Mouse (Mus musculus) hindbrain, embryonic 12.5 days (tissue): ENCODE measurements around the gene Vwa7. TPM values are rescaled to one million over a fixed set of nuclear protein-coding genes. Genes with fewer than 3 reads are reported as not detected.

Experiments
- ATAC-seq: fragments of 200-750 bp; cut with Nextera tagmentation; 2 replicates; pipeline ENCODE4 v1.8.0; 2017; ENCODE audit warnings: moderate TSS enrichment; ENCODE audit not compliant: low FRiP score
- H3K27ac ChIP-seq: fragments of 300-500 bp; sonication (generic); 2 replicates; pipeline ENCODE4 v1.5.1; 2016; ENCODE audit warnings: mild to moderate bottlenecking
- H3K27me3 ChIP-seq: fragments of 300-500 bp; sonication (generic); 2 replicates; pipeline ENCODE4 v1.6.1; 2016; ENCODE audit warnings: mild to moderate bottlenecking
- H3K36me3 ChIP-seq: fragments of 300-500 bp; sonication (generic); 2 replicates; pipeline ENCODE4 v1.6.1; 2016; ENCODE audit warnings: mild to moderate bottlenecking
- H3K4me1 ChIP-seq: fragments of 300-500 bp; sonication (generic); 2 replicates; pipeline ENCODE4 v1.6.1; 2016
- H3K4me2 ChIP-seq: fragments of 300-500 bp; sonication (generic); replicated peaks from 2 replicates; pipeline ENCODE4 v1.6.1; 2016; ENCODE audit warnings: mild to moderate bottlenecking
- H3K4me3 ChIP-seq: fragments of 300-500 bp; sonication (generic); 2 replicates; pipeline ENCODE4 v1.5.1; 2016; ENCODE audit warnings: mild to moderate bottlenecking
- H3K9ac ChIP-seq: fragments of 300-500 bp; sonication (generic); 2 replicates; pipeline ENCODE4 v1.6.1; 2016; ENCODE audit warnings: mild to moderate bottlenecking, moderate library complexity
- H3K9me3 ChIP-seq: fragments of 300-500 bp; sonication (generic); replicated peaks from 2 replicates; pipeline ENCODE4 v1.6.1; 2016; ENCODE audit warnings: mild to moderate bottlenecking
- WGBS: fragments of 180-500 bp; shearing (Covaris S2); methylation state at CpG from one replicate; pipeline ENCODE4 v1.1.7; 2016; 5-methylcytosine and 5-hydroxymethylcytosine counted together
- polyA plus RNA-seq: library from polyadenylated mRNA; unstranded; fragments of >200 nt; fragmentation: Nextera tagmentation; extraction: Ambion mirVana; gene quantifications from 2 replicates; pipeline ENCODE4 v1.2.1, GENCODE M21; 2016

The Vwa7 gene
- polyA plus RNA-seq, 1 experiment from 2014 or later = 0.12 TPM

- Histone ChIP-seq H3K4me3 (peak within 1 kb of the TSS; percentile 25), H3K9ac (peak within 1 kb of the TSS; percentile 49), H3K4me2 (peak within 1 kb of the TSS; percentile 57), H3K36me3 (peaks cover 27% of the 10 kb centered on the region), H3K9me3 (no peaks in the 10 kb centered on the region), H3K27ac (no peak within 1 kb of the TSS), H3K4me1 (peaks cover 37% of the 10 kb centered on the region), H3K27me3 (peaks cover 52% of the 10 kb centered on the region)
- no peak for ATAC-seq
- under 1% methylated on average over 48 of the region's 48 CpGs for WGBS
Measured at GRCm38 (mm10) chr17:35064951-35065947, 48.9 kb downstream of the Vwa7 start, which contains the start of gene Ly6g6c. Gene Ly6g6c (plus strand): TSS chr17:35065388.

DNA sequence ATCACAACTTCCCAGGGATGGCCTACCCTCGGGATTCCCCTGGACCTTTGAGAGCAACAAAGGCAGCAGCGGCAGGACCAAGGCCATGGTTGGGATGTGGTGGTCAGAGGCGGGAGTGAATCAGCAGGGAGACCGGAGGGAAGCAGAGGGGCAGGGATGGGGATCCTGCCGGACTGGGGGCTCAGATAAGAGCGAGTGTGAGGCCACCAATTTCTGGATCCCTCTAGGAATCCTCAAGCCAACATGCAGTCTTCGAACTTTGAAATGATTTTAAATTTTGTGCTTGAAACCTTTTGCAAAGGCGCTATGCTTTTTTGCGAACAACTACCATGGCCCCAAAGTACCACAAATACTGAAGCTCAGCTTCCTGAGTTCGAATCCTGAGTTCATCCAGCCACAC is 49.7 kb downstream of the Vwa7 start, which contains the start of gene Mpig6b:
Gene Mpig6b, minus strand, starts transcription at position 101 of the 400 bp plus-strand sequence.
- H3K9ac ChIP-seq = peak within 1 kb of the TSS; percentile 49
- no peak within 1 kb of the TSS for H3K27ac ChIP-seq
- peak within 1 kb of the TSS; percentile 25 for H3K4me3 ChIP-seq
- peak within 1 kb of the TSS; percentile 57 for H3K4me2 ChIP-seq
- peaks cover 29% of the 10 kb centered on the region for H3K4me1 ChIP-seq
- peaks cover 19% of the 10 kb centered on the region for H3K36me3 ChIP-seq
- no peak for ATAC-seq
- 45% methylated on average over 10 of the region's 10 CpGs for WGBS
- no peaks in the 10 kb centered on the region for H3K9me3 ChIP-seq
- H3K27me3 ChIP-seq = peaks cover 52% of the 10 kb centered on the region

DNA sequence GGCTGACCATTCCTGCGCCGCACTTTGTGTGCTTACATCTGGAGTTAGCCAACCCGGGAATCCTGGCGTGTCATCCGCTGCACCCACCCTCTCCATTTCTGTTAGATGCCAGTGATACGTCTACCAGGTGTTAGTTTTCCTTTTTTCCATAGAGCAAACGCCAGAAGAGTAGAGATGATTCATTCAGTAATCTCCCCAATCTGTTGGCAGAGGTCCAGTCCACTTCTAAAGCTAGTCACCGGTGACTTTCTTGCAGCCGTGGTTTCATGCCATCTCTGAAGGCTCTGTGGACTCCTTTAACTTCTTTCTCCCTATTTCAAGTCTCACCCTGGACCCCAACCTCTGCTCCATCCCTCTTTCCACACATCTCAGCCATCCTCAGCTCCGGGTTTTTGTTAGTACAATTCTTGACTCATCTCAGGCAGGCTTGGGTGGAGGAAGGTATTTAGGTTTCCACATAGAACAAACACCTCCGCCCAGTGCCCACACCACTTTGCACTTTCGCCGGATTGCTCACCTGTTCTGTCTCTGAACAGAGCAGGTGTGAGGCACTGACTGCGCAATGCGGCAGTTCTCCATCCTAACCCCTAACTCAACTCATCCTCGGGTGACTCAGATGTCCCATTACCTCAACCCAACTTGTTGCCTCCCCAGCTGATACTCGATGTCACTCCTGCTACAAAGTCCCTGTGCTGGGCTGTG is 52.0 kb downstream of the Vwa7 start:
- no peak overlapping the region for H3K27ac ChIP-seq
- no peaks in the 10 kb centered on the region for H3K9me3 ChIP-seq
- peaks cover 21% of the 10 kb centered on the region for H3K4me1 ChIP-seq
- H3K27me3 ChIP-seq = peaks cover 46% of the 10 kb centered on the region
- H3K9ac ChIP-seq = no peak overlapping the region
- H3K36me3 ChIP-seq = no peaks in the 10 kb centered on the region
- WGBS = 86% methylated on average over 17 of the region's 17 CpGs
- H3K4me2 ChIP-seq = no peak overlapping the region
- no peak for ATAC-seq
- H3K4me3 ChIP-seq = no peak overlapping the region

DNA sequence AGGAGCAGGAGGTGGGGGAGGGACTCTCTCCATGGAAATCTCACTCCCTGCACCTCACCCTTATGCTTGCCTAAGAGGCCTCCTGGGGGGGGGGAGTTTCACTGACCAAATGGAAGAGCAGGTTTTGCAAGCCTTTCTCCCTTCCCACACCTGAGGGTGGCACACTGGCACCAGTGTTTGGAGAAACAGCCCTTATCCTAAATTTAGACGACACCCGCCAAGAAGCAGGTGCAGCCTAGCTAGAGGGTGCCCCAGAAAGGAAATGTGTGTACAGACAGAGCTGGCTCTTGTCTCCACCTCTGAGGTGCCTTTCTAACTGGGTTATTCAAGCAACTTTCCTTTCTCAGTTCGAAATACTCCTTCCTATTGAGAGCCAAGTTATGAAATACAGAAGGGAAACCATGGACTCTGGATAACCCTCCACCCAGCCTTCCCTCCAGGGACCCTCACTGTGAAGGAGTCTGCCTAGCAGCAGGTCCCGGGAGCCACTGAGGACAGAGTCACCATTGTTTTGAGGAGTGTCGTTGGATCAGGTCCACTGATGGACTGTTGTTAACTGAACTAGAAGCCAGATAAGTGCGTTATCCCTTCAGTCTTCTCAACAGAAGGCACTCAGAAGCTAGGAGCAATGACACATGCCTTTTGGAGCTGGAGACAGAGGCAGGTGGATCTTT is 54.3 kb downstream of the Vwa7 start:
- Histone ChIP-seq H3K27ac (no peak overlapping the region), H3K4me2 (no peak overlapping the region), H3K9me3 (no peaks in the 10 kb centered on the region), H3K27me3 (peaks cover 28% of the 10 kb centered on the region), H3K36me3 (no peaks in the 10 kb centered on the region), H3K4me3 (no peak overlapping the region), H3K9ac (no peak overlapping the region; the same call in 1 of the 2 replicates), H3K4me1 (peaks cover 4% of the 10 kb centered on the region)
- WGBS = 67% methylated on average over 6 of the region's 6 CpGs
- no peak for ATAC-seq

- Histone ChIP-seq H3K4me3 (no peak overlapping the region), H3K4me2 (no peak overlapping the region), H3K9me3 (no peaks in the 10 kb centered on the region), H3K4me1 (peaks cover 2% of the 10 kb centered on the region; the same call in 1 of the 2 replicates), H3K36me3 (no peaks in the 10 kb centered on the region), H3K9ac (no peak overlapping the region), H3K27me3 (peaks cover 21% of the 10 kb centered on the region), H3K27ac (no peak overlapping the region)
- ATAC-seq = no peak
- WGBS = 77% methylated on average over 9 of the region's 9 CpGs
Measured at GRCm38 (mm10) chr17:35071454-35071853, 55.1 kb downstream of the Vwa7 start.

DNA sequence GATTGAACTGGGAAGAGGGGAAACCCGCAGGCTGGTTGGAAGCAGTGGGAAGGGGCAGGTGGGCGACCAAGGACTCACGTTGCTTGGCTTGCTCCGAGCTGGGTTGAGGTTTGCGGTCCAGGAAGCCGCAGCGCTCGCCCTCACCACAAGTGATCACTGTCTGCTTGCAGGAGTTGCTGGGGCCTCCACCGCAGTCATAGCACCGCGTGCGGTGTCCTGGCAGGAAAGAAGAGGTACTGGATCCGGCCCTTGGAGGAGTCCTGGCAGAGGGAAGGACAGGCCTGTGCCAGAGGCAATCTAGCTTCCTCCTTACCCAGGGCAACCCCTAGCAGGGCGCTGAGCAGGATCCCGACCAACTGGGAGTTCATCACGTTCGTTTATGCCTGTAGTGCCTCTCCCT is 57.7 kb downstream of the Vwa7 start:
- no peak overlapping the region; the same call in 1 of the 2 replicates for H3K9ac ChIP-seq
- H3K4me3 ChIP-seq = no peak overlapping the region
- H3K36me3 ChIP-seq = no peaks in the 10 kb centered on the region
- peaks cover 18% of the 10 kb centered on the region for H3K4me1 ChIP-seq
- no peak for ATAC-seq
- peaks cover 5% of the 10 kb centered on the region; the same call in 1 of the 2 replicates for H3K27me3 ChIP-seq
- H3K9me3 ChIP-seq = no peaks in the 10 kb centered on the region
- WGBS = 51% methylated on average over 17 of the region's 17 CpGs
- no peak overlapping the region for H3K27ac ChIP-seq
- no peak overlapping the region for H3K4me2 ChIP-seq

Other genes starting within 250 kb of the Vwa7 start
- gene Cyp21a1, start 212.0 kb upstream of the Vwa7 start, polyA plus RNA-seq = not detected in 2 replicates
- gene Stk19, start 179.6 kb upstream of the Vwa7 start, polyA plus RNA-seq = 25.0 and 26.7 TPM in 2 replicates
- gene Dxo, start 179.6 kb upstream of the Vwa7 start, polyA plus RNA-seq = 62.5 and 70.2 TPM in 2 replicates
- 64.9 and 65.8 TPM in 2 replicates for gene Skiv2l, start 166.4 kb upstream of the Vwa7 start, polyA plus RNA-seq
- 95.2 and 111 TPM in 2 replicates for gene Nelfe, start 166.2 kb upstream of the Vwa7 start, polyA plus RNA-seq
- 2.2 TPM in 2 replicates for gene Cfb, start 154.1 kb upstream of the Vwa7 start, polyA plus RNA-seq
- gene Zbtb12, start 137.1 kb upstream of the Vwa7 start, polyA plus RNA-seq = 12.0 and 12.8 TPM in 2 replicates
- gene Gm20547, start 134.5 kb upstream of the Vwa7 start, polyA plus RNA-seq = 0.10 and 0.29 TPM in 2 replicates
- 1.4 and 2.6 TPM in 2 replicates for gene C2, start 118.3 kb upstream of the Vwa7 start, polyA plus RNA-seq
- gene Ehmt2, start 118.1 kb upstream of the Vwa7 start, polyA plus RNA-seq = 110 and 113 TPM in 2 replicates
- 0.13 and 0.15 TPM in 2 replicates for gene Slc44a4, start 102.1 kb upstream of the Vwa7 start, polyA plus RNA-seq
- 25.2 and 28.2 TPM in 2 replicates for gene Neu1, start 85.3 kb upstream of the Vwa7 start, polyA plus RNA-seq
- gene Hspa1b, start 57.3 kb upstream of the Vwa7 start, polyA plus RNA-seq = 0.08 and 0.25 TPM in 2 replicates
- gene Gm20481, start 46.7 kb upstream of the Vwa7 start, polyA plus RNA-seq = 0.99 TPM in 1 of 2 replicates, not detected in the other
- 2.2 and 3.1 TPM in 2 replicates for gene Hspa1a, start 44.4 kb upstream of the Vwa7 start, polyA plus RNA-seq
- 1.3 TPM in 2 replicates for gene Hspa1l, start 43.9 kb upstream of the Vwa7 start, polyA plus RNA-seq
- 128 and 158 TPM in 2 replicates for gene Lsm2, start 34.7 kb upstream of the Vwa7 start, polyA plus RNA-seq
- gene Vars, start 15.6 kb upstream of the Vwa7 start, polyA plus RNA-seq = 109 and 110 TPM in 2 replicates
- gene Sapcd1, start 11.4 kb downstream of the Vwa7 start, polyA plus RNA-seq = 2.4 and 3.6 TPM in 2 replicates
- gene Msh5, start 30.2 kb downstream of the Vwa7 start, polyA plus RNA-seq = 3.0 and 3.1 TPM in 2 replicates
- 157 and 159 TPM in 2 replicates for gene Clic1, start 33.4 kb downstream of the Vwa7 start, polyA plus RNA-seq
- 512 and 517 TPM in 2 replicates for gene Ddah2, start 42.5 kb downstream of the Vwa7 start, polyA plus RNA-seq
- gene Ly6g6c, start 48.8 kb downstream of the Vwa7 start, polyA plus RNA-seq = not detected in 2 replicates
- gene Mpig6b, start 49.6 kb downstream of the Vwa7 start, polyA plus RNA-seq = 0.46 and 0.52 TPM in 2 replicates
- gene Ly6g6e, start 60.3 kb downstream of the Vwa7 start, polyA plus RNA-seq = not detected in 2 replicates
- 2.1 and 2.3 TPM in 2 replicates for gene Ly6g6d, start 61.5 kb downstream of the Vwa7 start, polyA plus RNA-seq
- gene Ly6g6f, start 69.0 kb downstream of the Vwa7 start, polyA plus RNA-seq = 0.47 and 0.62 TPM in 2 replicates
- 78.6 and 81.1 TPM in 2 replicates for gene Abhd16a, start 72.7 kb downstream of the Vwa7 start, polyA plus RNA-seq
- not detected in 2 replicates for gene Ly6g5c, start 91.7 kb downstream of the Vwa7 start, polyA plus RNA-seq
- gene Ly6g5b, start 98.8 kb downstream of the Vwa7 start, polyA plus RNA-seq = 1.4 and 1.5 TPM in 2 replicates
- 19.8 and 20.8 TPM in 2 replicates for gene Gpank1, start 104.9 kb downstream of the Vwa7 start, polyA plus RNA-seq
- gene Csnk2b, start 105.5 kb downstream of the Vwa7 start, polyA plus RNA-seq = 237 and 276 TPM in 2 replicates
- 7.3 and 7.7 TPM in 2 replicates for gene D17H6S53E, start 109.8 kb downstream of the Vwa7 start, polyA plus RNA-seq
- 0.39 TPM in 1 of 2 replicates, not detected in the other for gene Apom, start 115.5 kb downstream of the Vwa7 start, polyA plus RNA-seq
- gene Bag6, start 118.6 kb downstream of the Vwa7 start, polyA plus RNA-seq = 87.9 and 88.3 TPM in 2 replicates
- 206 and 213 TPM in 2 replicates for gene Prrc2a, start 148.3 kb downstream of the Vwa7 start, polyA plus RNA-seq
- 7.8 and 7.9 TPM in 2 replicates for gene Aif1, start 159.5 kb downstream of the Vwa7 start, polyA plus RNA-seq
- gene Lst1, start 171.9 kb downstream of the Vwa7 start, polyA plus RNA-seq = 6.1 and 6.9 TPM in 2 replicates
- gene Ltb, start 177.9 kb downstream of the Vwa7 start, polyA plus RNA-seq = 0.54 and 0.81 TPM in 2 replicates
- 0.14 TPM in 1 of 2 replicates, not detected in the other for gene Tnf, start 185.4 kb downstream of the Vwa7 start, polyA plus RNA-seq
- not detected in 2 replicates for gene Lta, start 188.8 kb downstream of the Vwa7 start, polyA plus RNA-seq
- gene Gm16181, start 204.3 kb downstream of the Vwa7 start, polyA plus RNA-seq = 0.62 TPM in 1 of 2 replicates, not detected in the other
- gene Atp6v1g2, start 217.1 kb downstream of the Vwa7 start, polyA plus RNA-seq = 21.1 and 23.0 TPM in 2 replicates
- 12.1 and 12.2 TPM in 2 replicates for gene Nfkbil1, start 219.2 kb downstream of the Vwa7 start, polyA plus RNA-seq
- 480 and 488 TPM in 2 replicates for gene Ddx39b, start 225.2 kb downstream of the Vwa7 start, polyA plus RNA-seq
- gene H2-D1, start 246.2 kb downstream of the Vwa7 start, polyA plus RNA-seq = 38.6 and 46.0 TPM in 2 replicates